Mouse (Mus musculus): ENCODE data around the gene Nr4a2. TPM values are rescaled to one million over a fixed set of nuclear protein-coding genes. Genes with fewer than 3 reads are reported as not detected.

Nr4a2 gene
- polyA plus RNA-seq, 1 experiment from 2014 or later, result 0.99 TPM

- H3K4me3 ChIP-seq, result peak overlapping the region; percentile 76
- 2% methylated on average over 12 of the region's 13 CpGs for WGBS (ENCODE audit: insufficient replicate concordance)
- peaks cover 37% of the 10 kb centered on the region for H3K27me3 ChIP-seq (replicated peaks)
- H3K27ac ChIP-seq, result peak overlapping the region; percentile 73
- H3K4me1 ChIP-seq, result peaks cover 38% of the 10 kb centered on the region
- peaks cover 4% of the 10 kb centered on the region; the same call in 1 of the 2 replicates for H3K36me3 ChIP-seq
- peak; percentile 42 for ATAC-seq
- H3K9ac ChIP-seq, result peak overlapping the region; percentile 72
- H3K4me2 ChIP-seq, result peak overlapping the region; percentile 99
- H3K9me3 ChIP-seq (replicated peaks), result no peaks in the 10 kb centered on the region
These were observed 6.4 kb downstream of the Nr4a2 start for GRCm38 (mm10) chr2:57117201-57117951.

GRCm38 (mm10) chr2:57116366-57117200 lies 7.2 kb downstream of the Nr4a2 start:
- H3K27ac ChIP-seq, result peak overlapping the region; percentile 73
- peak overlapping the region; percentile 76 for H3K4me3 ChIP-seq
- H3K9me3 ChIP-seq (replicated peaks), result no peaks in the 10 kb centered on the region
- peaks cover 45% of the 10 kb centered on the region for H3K27me3 ChIP-seq (replicated peaks)
- peak overlapping the region; percentile 99 for H3K4me2 ChIP-seq
- peaks cover 35% of the 10 kb centered on the region for H3K4me1 ChIP-seq
- ATAC-seq, result peak; percentile 64
- under 1% methylated on average over 47 of the region's 47 CpGs for WGBS (ENCODE audit: insufficient replicate concordance)
- peaks cover 3% of the 10 kb centered on the region; the same call in 1 of the 2 replicates for H3K36me3 ChIP-seq
- peak overlapping the region; percentile 72 for H3K9ac ChIP-seq

- Histone ChIP-seq H3K4me3 (peak overlapping the region; percentile 76), H3K4me1 (peaks cover 28% of the 10 kb centered on the region), H3K9ac (peak overlapping the region; percentile 72), H3K36me3 (no peaks in the 10 kb centered on the region), H3K4me2 (peak overlapping the region; percentile 99), H3K27ac (no peak overlapping the region), H3K27me3 (replicated peaks) (peaks cover 52% of the 10 kb centered on the region), H3K9me3 (replicated peaks) (no peaks in the 10 kb centered on the region)
- peak; percentile 31 for ATAC-seq
- WGBS (ENCODE audit: insufficient replicate concordance), result 0% methylated on average over 26 of the region's 28 CpGs
These were observed 7.9 kb downstream of the Nr4a2 start for GRCm38 (mm10) chr2:57115864-57116365.

GRCm38 (mm10) chr2:57115181-57115863 lies 8.5 kb downstream of the Nr4a2 start:
- no peak for ATAC-seq
- Histone ChIP-seq H3K27me3 (replicated peaks) (peaks cover 58% of the 10 kb centered on the region), H3K4me1 (peaks cover 24% of the 10 kb centered on the region), H3K9me3 (replicated peaks) (no peaks in the 10 kb centered on the region), H3K27ac (no peak overlapping the region), H3K9ac (peak overlapping the region; percentile 72), H3K36me3 (no peaks in the 10 kb centered on the region), H3K4me3 (peak overlapping the region; percentile 76), H3K4me2 (peak overlapping the region; percentile 99)
- under 1% methylated on average over 25 of the region's 25 CpGs for WGBS (ENCODE audit: insufficient replicate concordance)

- Histone ChIP-seq H3K9me3 (replicated peaks) (no peaks in the 10 kb centered on the region), H3K27ac (no peak overlapping the region)
- ATAC-seq, result peak; percentile 81
These were observed 9.3 kb downstream of the Nr4a2 start for GRCm38 (mm10) chr2:57114211-57115151.

GRCm38 (mm10) chr2:57113431-57113830 lies 10.4 kb downstream of the Nr4a2 start:
- 26% methylated on average over 5 of the region's 5 CpGs for WGBS (ENCODE audit: insufficient replicate concordance)
- Histone ChIP-seq H3K36me3 (no peaks in the 10 kb centered on the region), H3K9me3 (replicated peaks) (no peaks in the 10 kb centered on the region), H3K4me3 (peak overlapping the region; percentile 76), H3K4me1 (peaks cover 24% of the 10 kb centered on the region), H3K27me3 (replicated peaks) (peaks cover 76% of the 10 kb centered on the region), H3K4me2 (peak overlapping the region; percentile 99), H3K9ac (no peak overlapping the region), H3K27ac (no peak overlapping the region)
- no peak for ATAC-seq

More at GRCm38 (mm10) chr2:57114211-57115151, 9.3 kb downstream of the Nr4a2 start:
- Histone ChIP-seq H3K9ac (peak overlapping the region; percentile 72), H3K36me3 (no peaks in the 10 kb centered on the region), H3K27me3 (replicated peaks) (peaks cover 66% of the 10 kb centered on the region), H3K4me3 (peak overlapping the region; percentile 76), H3K4me1 (peaks cover 24% of the 10 kb centered on the region), H3K4me2 (peak overlapping the region; percentile 99)
- under 1% methylated on average over 88 of the region's 88 CpGs for WGBS (ENCODE audit: insufficient replicate concordance)

GRCm38 (mm10) chr2:57112949-57113348 lies 10.9 kb downstream of the Nr4a2 start:
- Histone ChIP-seq H3K36me3 (no peaks in the 10 kb centered on the region), H3K27me3 (replicated peaks) (peaks cover 81% of the 10 kb centered on the region), H3K27ac (no peak overlapping the region), H3K4me3 (no peak overlapping the region), H3K9me3 (replicated peaks) (no peaks in the 10 kb centered on the region), H3K4me2 (no peak overlapping the region), H3K9ac (no peak overlapping the region), H3K4me1 (peaks cover 24% of the 10 kb centered on the region)
- 22% methylated on average over 6 of the region's 6 CpGs for WGBS (ENCODE audit: insufficient replicate concordance)
- no peak for ATAC-seq

- no peak for ATAC-seq
These were observed 11.8 kb downstream of the Nr4a2 start for GRCm38 (mm10) chr2:57111791-57112538.

GRCm38 (mm10) chr2:57111011-57111790 lies 12.6 kb downstream of the Nr4a2 start:
- ATAC-seq, result no peak
- Histone ChIP-seq H3K4me1 (peaks cover 22% of the 10 kb centered on the region), H3K36me3 (no peaks in the 10 kb centered on the region), H3K9me3 (replicated peaks) (no peaks in the 10 kb centered on the region), H3K27me3 (replicated peaks) (peaks cover 89% of the 10 kb centered on the region), H3K9ac (no peak overlapping the region), H3K4me2 (no peak overlapping the region), H3K4me3 (no peak overlapping the region), H3K27ac (no peak overlapping the region)
- 6% methylated on average over 39 of the region's 39 CpGs for WGBS (ENCODE audit: insufficient replicate concordance)

More at GRCm38 (mm10) chr2:57111791-57112538, 11.8 kb downstream of the Nr4a2 start:
- Histone ChIP-seq H3K9me3 (replicated peaks) (no peaks in the 10 kb centered on the region), H3K4me2 (no peak overlapping the region), H3K36me3 (no peaks in the 10 kb centered on the region), H3K27ac (no peak overlapping the region), H3K9ac (no peak overlapping the region), H3K27me3 (replicated peaks) (peaks cover 87% of the 10 kb centered on the region), H3K4me3 (no peak overlapping the region), H3K4me1 (peaks cover 22% of the 10 kb centered on the region)
- WGBS (ENCODE audit: insufficient replicate concordance), result 7% methylated on average over 38 of the region's 38 CpGs

GRCm38 (mm10) chr2:57110401-57110800 lies 13.4 kb downstream of the Nr4a2 start:
- Histone ChIP-seq H3K4me1 (peaks cover 14% of the 10 kb centered on the region), H3K4me2 (no peak overlapping the region), H3K9me3 (replicated peaks) (no peaks in the 10 kb centered on the region), H3K27me3 (replicated peaks) (peaks cover 90% of the 10 kb centered on the region), H3K4me3 (no peak overlapping the region), H3K36me3 (no peaks in the 10 kb centered on the region), H3K9ac (no peak overlapping the region), H3K27ac (no peak overlapping the region)
- ATAC-seq, result no peak
- 12% methylated on average over 16 of the region's 16 CpGs for WGBS (ENCODE audit: insufficient replicate concordance)

Data from liver, embryonic 12.5 days (tissue).